Mouse (Mus musculus) E14TG2a.4 (cell line): ENCODE measurements around the gene Gm13769.
"Not testable (repeated sequence)": the region's sequence is repeated elsewhere in the genome, so short reads cannot be mapped to it uniquely, and the experiment has no call there.

Experiments
- H3K27me3 ChIP-seq: 2 replicates; pipeline ENCODE4 v1.6.1; 2014; ENCODE audit warnings: low read length, control low read depth; ENCODE audit not compliant: insufficient read depth
- H3K36me3 ChIP-seq: 2 replicates; pipeline ENCODE4 v1.6.1; 2014; ENCODE audit warnings: low read length, control low read depth; ENCODE audit not compliant: insufficient read depth
- H3K4me1 ChIP-seq: replicated peaks from 2 replicates; pipeline ENCODE4 v1.6.1; 2014; ENCODE audit warnings: low read depth, low read length, control low read depth
- H3K4me3 ChIP-seq: replicated peaks from 2 replicates; pipeline ENCODE4 v1.5.1; 2014; ENCODE audit warnings: mild to moderate bottlenecking, low read length
- H3K9me3 ChIP-seq: 2 replicates; pipeline ENCODE4 v1.6.1; 2014; ENCODE audit warnings: low read length, control low read depth
- CTCF ChIP-seq: conservative IDR thresholded peaks from 2 replicates; pipeline ENCODE4 v1.5.1; 2014; ENCODE audit warnings: low read length
- NANOG ChIP-seq: IDR thresholded peaks from 2 replicates; pipeline ENCODE4 v1.6.1; 2014; ENCODE audit warnings: borderline replicate concordance, low read length, mixed read lengths

Gene Gm13769

DNA sequence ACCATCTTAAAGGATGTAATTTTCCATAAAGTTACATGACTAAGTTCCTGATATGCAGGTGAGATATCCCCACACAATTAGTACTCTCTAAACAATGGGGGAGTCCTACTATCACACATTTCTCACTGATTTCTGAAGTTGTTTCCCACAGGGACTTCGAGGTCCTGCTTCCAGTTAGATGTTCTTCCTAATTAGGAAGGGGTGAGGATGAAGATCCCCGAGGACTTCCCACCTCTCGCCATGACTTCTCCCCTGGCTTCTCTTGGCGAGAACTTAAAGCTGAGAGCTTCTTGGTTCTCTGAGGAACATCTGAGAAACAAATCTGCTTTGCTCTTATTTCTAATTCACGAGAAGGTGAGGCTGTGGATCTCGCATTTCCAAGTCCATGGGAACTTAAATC, at the start of gene Gm13769:
TSS of gene Gm13769 (plus strand) at position 301 of the 400 bp plus-strand sequence.
- not testable (repeated sequence) for H3K27me3 ChIP-seq, H3K36me3 ChIP-seq, H3K4me3 ChIP-seq

DNA sequence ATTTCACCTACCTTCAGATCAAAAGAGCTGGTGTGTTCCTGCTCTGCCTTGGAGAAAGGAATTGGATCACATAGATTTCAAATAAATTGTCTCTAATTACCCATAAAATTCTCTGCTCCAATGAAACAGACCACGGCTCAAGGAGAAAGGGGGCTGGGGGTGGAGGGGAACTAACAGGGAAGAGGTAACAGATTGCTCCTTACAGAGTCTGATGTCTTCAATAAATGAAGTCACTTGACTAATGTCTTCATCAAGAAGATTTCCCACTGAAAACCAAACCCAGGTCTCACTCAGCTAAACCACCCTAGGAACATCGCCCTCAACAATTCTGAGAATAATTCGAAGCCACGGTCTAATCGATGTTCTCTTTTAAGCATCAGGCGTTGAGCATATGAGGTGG, 29.3 kb upstream of the Gm13769 start, which contains the start of gene Olfr1272:
TSS of gene Olfr1272 (minus strand) at position 101 of the 400 bp plus-strand sequence.
- no peaks in the 10 kb centered on the region for H3K4me1 ChIP-seq
- TF ChIP-seq NANOG (no peak), CTCF (no peak)
- no peak within 1 kb of the TSS for H3K4me3 ChIP-seq
- H3K27me3 ChIP-seq = no peaks in the 10 kb centered on the region
- H3K36me3 ChIP-seq = no peaks in the 10 kb centered on the region
- H3K9me3 ChIP-seq = no peaks in the 10 kb centered on the region

More for the DNA sequence above, at the start of gene Gm13769:
- not testable (repeated sequence) for H3K9me3 ChIP-seq, H3K4me1 ChIP-seq

DNA sequence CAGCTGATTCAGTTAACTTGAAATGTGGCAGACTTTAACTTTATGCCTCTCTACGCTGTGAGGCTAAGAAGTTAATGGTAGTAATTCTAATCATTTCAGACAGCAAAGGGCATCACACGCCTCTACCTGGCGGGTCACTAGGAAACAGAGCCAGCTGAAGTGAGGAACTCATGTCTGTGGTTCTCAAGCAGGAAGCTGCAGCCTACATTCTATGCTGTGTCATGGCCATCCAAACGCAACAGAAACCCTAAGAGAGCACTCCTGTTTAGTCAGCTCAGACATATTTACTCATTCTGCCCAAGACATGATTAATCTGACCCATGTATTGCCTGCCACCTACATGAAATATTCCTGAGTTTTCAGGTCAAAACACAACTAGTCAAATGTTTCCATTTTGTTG, 24.7 kb downstream of the Gm13769 start:
- not testable (repeated sequence) for H3K36me3 ChIP-seq, H3K4me1 ChIP-seq, H3K27me3 ChIP-seq, H3K4me3 ChIP-seq, H3K9me3 ChIP-seq

DNA sequence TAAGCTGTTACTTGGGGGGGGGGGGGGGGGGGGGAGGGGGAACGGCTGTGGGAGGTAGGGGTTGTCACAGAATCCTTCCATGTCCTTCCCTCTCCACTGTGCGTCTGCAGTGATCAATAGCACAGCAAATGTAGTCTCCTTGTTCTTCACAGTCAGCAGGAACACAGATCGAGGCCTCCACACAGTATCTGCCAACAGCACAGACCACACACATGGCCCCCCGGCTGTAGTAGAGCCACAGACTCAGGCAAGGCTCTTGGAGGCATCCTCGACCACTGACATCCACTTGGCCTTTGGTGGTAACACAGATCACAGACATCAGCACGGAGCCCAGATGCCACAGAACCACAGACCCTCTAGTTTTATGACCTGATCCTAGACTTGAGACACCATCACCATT, 29.0 kb downstream of the Gm13769 start:
- not testable (repeated sequence) for H3K36me3 ChIP-seq, H3K4me3 ChIP-seq, H3K9me3 ChIP-seq, H3K27me3 ChIP-seq, H3K4me1 ChIP-seq

DNA sequence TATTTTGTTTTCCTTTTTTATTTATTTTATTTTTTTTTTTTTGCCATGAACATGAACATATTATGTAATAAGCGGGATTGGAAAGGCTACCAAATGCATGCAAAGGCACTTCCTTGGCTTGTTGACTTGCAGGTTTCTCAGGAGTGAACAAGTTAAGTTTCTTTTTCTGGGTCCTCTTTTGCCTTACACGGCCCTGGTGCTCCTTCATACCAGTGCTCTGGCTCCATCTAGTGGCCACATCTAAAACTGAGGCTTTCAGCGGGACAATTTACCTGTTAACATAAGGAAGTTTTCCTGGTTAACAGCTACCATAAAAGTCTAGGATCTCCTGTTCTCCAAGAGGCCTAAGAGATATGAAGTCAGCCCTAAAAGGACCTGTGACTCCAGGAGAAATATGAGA, 29.5 kb downstream of the Gm13769 start:
- not testable (repeated sequence) for H3K9me3 ChIP-seq, H3K4me1 ChIP-seq, H3K36me3 ChIP-seq, H3K4me3 ChIP-seq, H3K27me3 ChIP-seq

DNA sequence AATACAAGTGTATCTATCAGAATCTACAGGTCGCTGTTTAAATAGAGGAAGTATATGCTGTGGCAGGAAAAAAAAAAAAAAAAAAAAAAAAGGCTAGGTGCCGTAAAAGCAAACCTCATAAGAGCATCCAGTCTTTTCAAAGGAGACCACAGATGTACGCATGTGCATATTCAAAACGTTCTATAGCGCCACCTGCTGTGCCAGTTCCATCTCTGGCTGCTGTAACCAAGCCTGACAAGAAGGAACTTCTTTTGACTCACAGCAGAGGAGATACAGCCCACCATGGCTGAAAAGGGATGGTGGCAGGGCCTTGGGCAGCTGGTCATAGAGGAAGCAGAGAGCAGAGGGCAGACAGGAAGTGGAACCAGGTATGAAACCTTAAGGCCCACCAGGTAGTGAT, 37.2 kb downstream of the Gm13769 start:
- not testable (repeated sequence) for H3K4me3 ChIP-seq, H3K36me3 ChIP-seq, H3K4me1 ChIP-seq, H3K9me3 ChIP-seq, H3K27me3 ChIP-seq

DNA sequence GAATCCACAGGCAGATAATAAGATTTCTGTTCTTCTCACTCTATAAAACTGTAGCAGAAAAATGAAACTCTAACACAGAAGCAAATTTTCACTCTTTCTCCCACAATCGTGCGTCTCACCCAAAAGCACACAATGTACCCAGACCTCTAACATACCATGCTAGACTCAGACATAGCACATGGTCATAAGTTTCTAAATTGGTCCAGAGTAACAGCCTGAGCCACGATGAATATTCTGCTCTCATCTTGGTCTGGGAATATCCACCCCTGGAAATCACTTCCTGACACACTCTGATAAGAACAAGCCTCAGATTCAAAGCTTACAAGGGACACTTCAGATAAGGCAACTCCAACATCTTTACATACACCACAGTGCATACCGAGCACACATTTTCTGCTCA, 38.2 kb downstream of the Gm13769 start:
- not testable (repeated sequence) for H3K36me3 ChIP-seq, H3K9me3 ChIP-seq, H3K4me3 ChIP-seq, H3K4me1 ChIP-seq, H3K27me3 ChIP-seq
